Mouse (Mus musculus) midbrain, embryonic 11.5 days (tissue): ENCODE measurements around the gene Gm26727. TPM values are rescaled to one million over a fixed set of nuclear protein-coding genes. Genes with fewer than 3 reads are reported as not detected.
"Not testable (repeated sequence)": the region's sequence is repeated elsewhere in the genome, so short reads cannot be mapped to it uniquely, and the experiment has no call there.

ENCODE experiments used
- ATAC-seq: fragments of 200-750 bp; cut with Nextera tagmentation; 2 replicates; pipeline ENCODE4 v1.8.0; 2017; ENCODE audit warnings: moderate TSS enrichment, moderate library complexity; ENCODE audit not compliant: low FRiP score
- DNase-seq: peaks from one replicate; pipeline ENCODE4 v3.0.0; 2015; ENCODE audit warnings: low spot score; ENCODE audit errors: missing footprints
- H3K27ac ChIP-seq: fragments of 300-500 bp; sonication (generic); 2 replicates; pipeline ENCODE4 v1.5.1; 2014; ENCODE audit warnings: low read depth, low read length
- H3K27me3 ChIP-seq: fragments of 300-500 bp; sonication (generic); 2 replicates; pipeline ENCODE4 v1.6.1; 2014; ENCODE audit warnings: mild to moderate bottlenecking, low read length, moderate library complexity, mixed read lengths; ENCODE audit not compliant: control insufficient read depth, insufficient read depth
- H3K36me3 ChIP-seq: fragments of 300-500 bp; sonication (generic); 2 replicates; pipeline ENCODE4 v1.6.1; 2014; ENCODE audit warnings: mild to moderate bottlenecking, low read length, moderate library complexity, mixed read lengths; ENCODE audit not compliant: control insufficient read depth, insufficient read depth
- H3K4me1 ChIP-seq: fragments of 300-500 bp; sonication (generic); 2 replicates; pipeline ENCODE4 v1.6.1; 2014; ENCODE audit warnings: low read length; ENCODE audit not compliant: control insufficient read depth, insufficient read depth
- H3K4me2 ChIP-seq: fragments of 300-500 bp; sonication (generic); 2 replicates; pipeline ENCODE4 v1.6.1; 2014; ENCODE audit warnings: mild to moderate bottlenecking, moderate library complexity
- H3K4me3 ChIP-seq: fragments of 300-500 bp; sonication (generic); 2 replicates; pipeline ENCODE4 v1.5.1; 2014; ENCODE audit warnings: low read depth, low read length
- H3K9ac ChIP-seq: fragments of 300-500 bp; sonication (generic); 2 replicates; pipeline ENCODE4 v1.6.1; 2014; ENCODE audit warnings: low read length
- H3K9me3 ChIP-seq: fragments of 300-500 bp; sonication (generic); 2 replicates; pipeline ENCODE4 v1.6.1; 2016; ENCODE audit warnings: low read length; ENCODE audit not compliant: control insufficient read depth
- WGBS: fragments of 180-500 bp; shearing (Covaris S2); extraction: QIAGEN DNeasy Blood & Tissue Kit; methylation state at CpG from one replicate; pipeline ENCODE4 v1.1.7; 2014; 5-methylcytosine and 5-hydroxymethylcytosine counted together
- polyA plus RNA-seq: library from polyadenylated mRNA; unstranded; fragments of >200 nt; fragmentation: Nextera tagmentation; extraction: Ambion mirVana; gene quantifications from 2 replicates; pipeline ENCODE4 v1.2.1, GENCODE M21; 2014

The Gm26727 gene
- polyA plus RNA-seq, 1 experiment from 2014 or later = not detected

DNA sequence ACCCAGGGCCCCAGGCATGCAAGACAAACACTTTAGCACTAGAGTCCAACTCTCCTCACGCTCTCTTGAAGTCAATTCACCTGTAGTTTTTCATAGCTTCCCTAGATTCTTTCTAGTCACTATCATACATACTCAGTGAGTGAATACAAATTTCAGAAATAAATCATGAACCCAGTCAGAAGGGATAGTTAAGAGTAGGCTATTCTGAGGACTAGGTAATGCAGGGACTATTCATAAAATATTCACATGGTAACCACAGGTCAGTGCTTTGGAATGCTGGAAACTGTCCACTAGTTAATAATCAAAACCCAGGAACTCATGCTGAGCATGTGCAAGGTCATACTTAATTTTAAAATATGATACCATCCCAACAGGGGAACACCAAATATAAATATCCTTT lies 10.2 kb downstream of the Gm26727 start:
- Histone ChIP-seq H3K4me3 (no peak overlapping the region), H3K27ac (no peak overlapping the region), H3K4me1 (no peaks in the 10 kb centered on the region), H3K9ac (no peak overlapping the region), H3K4me2 (no peak overlapping the region), H3K36me3 (no peaks in the 10 kb centered on the region), H3K9me3 (no peaks in the 10 kb centered on the region), H3K27me3 (no peaks in the 10 kb centered on the region)
- DNase-seq (no peak), ATAC-seq (no peak)
- WGBS = 78% methylated on average over 1 of the region's 1 CpGs

DNA sequence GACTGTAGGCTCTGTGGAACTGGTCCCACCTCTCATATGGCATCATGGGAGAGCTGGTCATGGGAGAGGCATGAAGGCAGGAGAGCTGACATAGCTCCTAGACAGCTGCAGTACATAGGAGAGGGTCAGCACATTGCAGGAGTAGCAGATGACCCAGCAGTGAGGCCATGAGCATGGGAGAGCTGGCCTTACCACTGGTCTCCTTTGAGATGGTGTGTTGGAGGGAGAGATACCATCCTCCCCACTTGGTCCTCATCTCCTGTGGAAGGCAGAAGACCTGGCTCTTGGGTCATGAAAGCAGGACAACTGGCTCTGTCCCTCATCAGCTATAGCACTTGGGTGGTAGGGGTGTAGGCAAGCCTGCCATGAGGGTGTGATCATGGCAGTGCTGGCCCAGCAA lies 12.1 kb downstream of the Gm26727 start:
- Histone ChIP-seq H3K9ac (no peak overlapping the region), H3K36me3 (no peaks in the 10 kb centered on the region), H3K4me2 (no peak overlapping the region), H3K27me3 (no peaks in the 10 kb centered on the region), H3K9me3 (no peaks in the 10 kb centered on the region), H3K4me3 (no peak overlapping the region), H3K27ac (no peak overlapping the region), H3K4me1 (no peaks in the 10 kb centered on the region)
- peak; percentile 27; the same call in 1 of the 2 replicates for ATAC-seq
- DNase-seq = no peak

DNA sequence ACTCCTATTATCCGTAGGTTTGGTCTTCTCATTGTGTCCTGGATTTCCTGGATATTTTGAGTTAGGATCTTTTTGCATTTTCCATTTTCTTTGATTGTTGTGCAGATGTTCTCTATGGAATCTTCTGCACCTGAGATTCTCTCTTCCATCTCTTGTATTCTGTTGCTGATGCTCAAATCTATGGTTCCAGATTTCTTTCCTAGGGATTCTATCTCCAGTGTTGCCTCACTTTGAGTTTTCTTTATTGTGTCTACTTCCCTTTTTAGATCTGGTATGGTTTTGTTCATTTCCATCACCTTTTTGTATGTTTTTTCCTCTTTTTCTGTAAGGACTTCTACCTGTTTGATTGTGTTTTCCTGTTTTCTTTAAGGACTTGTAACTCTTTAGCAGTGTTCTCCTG lies 19.6 kb downstream of the Gm26727 start, which contains the start of gene Gm21830:
Gm21830 (plus strand) TSS at position 301 of the 400 bp plus-strand sequence.
- WGBS = no CpG with 5 or more reads among the region's 1 CpGs
- not testable (repeated sequence) for ATAC-seq, H3K9ac ChIP-seq, H3K36me3 ChIP-seq, DNase-seq, H3K4me1 ChIP-seq, H3K27me3 ChIP-seq, H3K9me3 ChIP-seq, H3K4me3 ChIP-seq, H3K27ac ChIP-seq, H3K4me2 ChIP-seq

Other genes with a start within 250 kb of the Gm26727 start
- gene Gm21830, start 19.5 kb downstream of the Gm26727 start, polyA plus RNA-seq = not detected in 2 replicates
- gene Xirp2, start 12.8 kb upstream of the Gm26727 start, polyA plus RNA-seq = not detected in 2 replicates
- 12.2 and 15.3 TPM in 2 replicates for gene B3galt1, start 132.7 kb upstream of the Gm26727 start, polyA plus RNA-seq